Mouse (Mus musculus) CH12.LX (cell line): ENCODE measurements at regions not wholly inside any gene's neighbourhood (a gene's known extent, or its start where the extent isn't known, plus 50 kb on each side); places are given as distances from the start of the nearest gene placed in this dataset.

ENCODE experiments used
- DNase-seq: peaks from one replicate; pipeline ENCODE4 v3.0.0-alpha.2; 2013; ENCODE audit errors: extremely low read depth
- H3K27ac ChIP-seq: 2 replicates; pipeline ENCODE4 v1.5.1; 2012; ENCODE audit warnings: low read depth, mild to moderate bottlenecking, control low read depth, moderate library complexity; ENCODE audit not compliant: insufficient read depth
- H3K27me3 ChIP-seq: replicated peaks from 2 replicates; pipeline ENCODE3; 2012; ENCODE audit warnings: inconsistent platforms
- H3K36me3 ChIP-seq, 2 experiments: replicated peaks in 1 of 2; 2 replicates each; pipeline versions ENCODE3 to v1.6.1; 2012; ENCODE audit warnings: inconsistent platforms in 1 of 2, low read length in 1 of 2, mild to moderate bottlenecking in 1 of 2, mixed read lengths in 1 of 2, moderate library complexity in 1 of 2; ENCODE audit not compliant: control insufficient read depth in 1 of 2, insufficient read depth in 1 of 2
- H3K4me1 ChIP-seq, 2 experiments: 2 replicates each; pipeline ENCODE4 v1.6.1; 2012; ENCODE audit warnings: inconsistent platforms in 1 of 2, moderate library complexity in 1 of 2; ENCODE audit not compliant: insufficient read depth in 2 of 2, control insufficient read depth in 1 of 2
- H3K4me2 ChIP-seq: 2 replicates; pipeline ENCODE4 v1.6.1; 2012; ENCODE audit warnings: low read depth, mild to moderate bottlenecking, control low read depth; ENCODE audit not compliant: poor library complexity, insufficient read depth, severe bottlenecking
- H3K4me3 ChIP-seq, 3 experiments: fragments of 150-350 bp in 1 of 3; sonication (generic) in 1 of 3; replicated peaks in 1 of 3; 2 replicates each; pipeline versions ENCODE3 to v1.5.1; 2011 to 2012; ENCODE audit warnings: low read depth in 2 of 3, low read length in 2 of 3, mild to moderate bottlenecking in 2 of 3, moderate library complexity in 2 of 3, control low read depth in 1 of 3, improper control_type of control experiment in 1 of 3, inconsistent platforms in 1 of 3, mixed read lengths in 1 of 3; ENCODE audit not compliant: poor library complexity in 1 of 3
- H3K79me2 ChIP-seq: replicated peaks from 2 replicates; pipeline ENCODE4 v1.6.1; 2012; ENCODE audit warnings: mild to moderate bottlenecking, moderate library complexity; ENCODE audit not compliant: control insufficient read depth, poor library complexity, insufficient read depth, severe bottlenecking; ENCODE audit errors: extremely low read depth
- H3K9ac ChIP-seq: 2 replicates; pipeline ENCODE4 v1.6.1; 2012; ENCODE audit warnings: low read depth, mild to moderate bottlenecking, control low read depth, moderate library complexity; ENCODE audit not compliant: insufficient read depth
- H3K9me3 ChIP-seq: replicated peaks from 2 replicates; pipeline ENCODE3; 2012; ENCODE audit warnings: low read length, inconsistent platforms, mixed read lengths
- CHD1 ChIP-seq: IDR thresholded peaks from 2 replicates; pipeline ENCODE4 v1.6.1; 2012; ENCODE audit warnings: low read depth, low read length, improper control_type of control experiment, inconsistent platforms
- ELF1 ChIP-seq: IDR thresholded peaks from 2 replicates; pipeline ENCODE4 v1.6.1; 2014; ENCODE audit warnings: low read depth, mild to moderate bottlenecking, inconsistent platforms, low read length, improper control_type of control experiment
- ETS1 ChIP-seq: conservative IDR thresholded peaks from 2 replicates; pipeline ENCODE4 v1.6.1; 2012; ENCODE audit warnings: low read depth, mild to moderate bottlenecking, inconsistent platforms, low read length, improper control_type of control experiment, moderate library complexity
- HCFC1 ChIP-seq: IDR thresholded peaks from 2 replicates; pipeline ENCODE4 v1.6.1; 2012; ENCODE audit warnings: low read depth, mild to moderate bottlenecking, inconsistent platforms, low read length, improper control_type of control experiment
- KAT2A ChIP-seq: IDR thresholded peaks from 2 replicates; pipeline ENCODE4 v1.6.1; 2012; ENCODE audit warnings: low read length, improper control_type of control experiment, inconsistent platforms; ENCODE audit not compliant: insufficient replicate concordance
- MAFK ChIP-seq: IDR thresholded peaks from 2 replicates; pipeline ENCODE4 v1.6.1; 2011; ENCODE audit warnings: low read length, improper control_type of control experiment; ENCODE audit not compliant: insufficient replicate concordance
- MAZ ChIP-seq: IDR thresholded peaks from 2 replicates; pipeline ENCODE4 v1.6.1; 2012; ENCODE audit warnings: low read depth, mild to moderate bottlenecking, inconsistent platforms, low read length, improper control_type of control experiment, moderate library complexity
- NELFE ChIP-seq: IDR thresholded peaks from 2 replicates; pipeline ENCODE4 v1.6.1; 2011; ENCODE audit warnings: low read depth, low read length, improper control_type of control experiment
- PAX5 ChIP-seq: IDR thresholded peaks from 2 replicates; pipeline ENCODE4 v1.6.1; 2012; ENCODE audit warnings: low read length, inconsistent platforms, mixed read lengths
- POLR2A ChIP-seq: IDR thresholded peaks from 2 replicates; pipeline ENCODE4 v1.6.1; 2011; ENCODE audit warnings: low read depth, mild to moderate bottlenecking, improper control_type of control experiment, low read length
- RCOR1 ChIP-seq: conservative IDR thresholded peaks from 2 replicates; pipeline ENCODE4 v1.6.1; 2012; ENCODE audit warnings: low read depth, mild to moderate bottlenecking, inconsistent platforms, low read length, improper control_type of control experiment
- TBP ChIP-seq: conservative IDR thresholded peaks from 2 replicates; pipeline ENCODE4 v1.6.1; 2011; ENCODE audit warnings: low read depth, low read length, improper control_type of control experiment
- TCF12 ChIP-seq: IDR thresholded peaks from 2 replicates; pipeline ENCODE4 v1.6.1; 2014; ENCODE audit warnings: low read depth, mild to moderate bottlenecking, inconsistent platforms, low read length, improper control_type of control experiment
- UBTF ChIP-seq: IDR thresholded peaks from 2 replicates; pipeline ENCODE4 v1.6.1; 2012; ENCODE audit warnings: low read depth, mild to moderate bottlenecking, inconsistent platforms, low read length, improper control_type of control experiment, moderate library complexity
- ZC3H11A ChIP-seq: IDR thresholded peaks from 2 replicates; pipeline ENCODE4 v1.6.1; 2012; ENCODE audit warnings: low read depth, mild to moderate bottlenecking, inconsistent platforms, low read length, improper control_type of control experiment
- ZKSCAN1 ChIP-seq: IDR thresholded peaks from 2 replicates; pipeline ENCODE4 v1.6.1; 2012; ENCODE audit warnings: low read depth, inconsistent platforms, low read length, improper control_type of control experiment, borderline replicate concordance
- ZMIZ1 ChIP-seq: IDR thresholded peaks from 2 replicates; pipeline ENCODE4 v1.6.1; 2012; ENCODE audit warnings: low read depth, mild to moderate bottlenecking, inconsistent platforms, low read length, improper control_type of control experiment
- dilution Hi-C: fragments of 300-500 bp; cut with MboI; formaldehyde crosslinking; loops from 2 replicates; pipeline ENCODE4 v1.14.3; 2020; ENCODE audit warnings: low sequenced_read_pairs; ENCODE audit not compliant: extremely low pct_unique_long_range_greater_than_20kb, extremely low pct_ligation_motif_present
- in situ Hi-C: fragments of 300-500 bp; cut with MboI; formaldehyde crosslinking; loops from 3 replicates; pipeline ENCODE4 v1.14.3; 2019; ENCODE audit warnings: low sequenced_read_pairs, low pct_ligation_motif_present, low pct_unique_long_range_greater_than_20kb, mixed read lengths

GRCm38 (mm10) chr9:80697171-80697570 is 231.9 kb upstream of the Impg1 start:
- Histone ChIP-seq H3K36me3 (no peaks in the 10 kb centered on the region), H3K9ac (no peak overlapping the region), H3K9me3 (no peaks in the 10 kb centered on the region), H3K79me2 (no peaks in the 10 kb centered on the region), H3K4me2 (no peak overlapping the region), H3K27ac (no peak overlapping the region), H3K27me3 (no peaks in the 10 kb centered on the region), H3K4me3 (no peak overlapping the region), H3K4me1 (no peaks in the 10 kb centered on the region)
- dilution Hi-C loops: no loop called here
- no peak for DNase-seq
- TF ChIP-seq KAT2A (no peak), TCF12 (no peak), HCFC1 (no peak), ZKSCAN1 (no peak), RCOR1 (no peak), TBP (no peak)
- in situ Hi-C loops: no loop called here

- Histone ChIP-seq H3K79me2 (no peaks in the 10 kb centered on the region), H3K4me3 (no peak overlapping the region), H3K36me3 (no peaks in the 10 kb centered on the region), H3K27ac (no peak overlapping the region), H3K4me1 (no peaks in the 10 kb centered on the region), H3K9me3 (no peaks in the 10 kb centered on the region), H3K9ac (no peak overlapping the region), H3K27me3 (no peaks in the 10 kb centered on the region), H3K4me2 (no peak overlapping the region)
- DNase-seq: no peak
- in situ Hi-C loops (no loop called here), dilution Hi-C loops (no loop called here)
- TF ChIP-seq CHD1 (no peak), PAX5 (no peak), MAZ (no peak), MAFK (no peak), ZC3H11A (no peak), POLR2A (no peak), HCFC1 (no peak), ELF1 (no peak), UBTF (no peak), ETS1 (no peak), ZKSCAN1 (no peak), ZMIZ1 (no peak), NELFE (no peak)
These were observed 223.3 kb upstream of the Impg1 start for GRCm38 (mm10) chr9:80688481-80689086.
